Mouse (Mus musculus) C2C12 (cell line): Measurements from ENCODE around the gene Banp.

Experiments used
- CTCF ChIP-seq: IDR thresholded peaks from one replicate; pipeline ENCODE4 v1.5.1; 2011; ENCODE audit not compliant: control insufficient read depth, insufficient read depth, insufficient read length
- USF1 ChIP-seq: IDR thresholded peaks from one replicate; pipeline ENCODE4 v1.6.1; 2011; ENCODE audit warnings: low read depth, mild to moderate bottlenecking, control low read depth, moderate library complexity

GRCm38 (mm10) chr8:121936391-121936790 is 13.2 kb upstream of the Banp start:
- TF ChIP-seq CTCF = no peak
- TF ChIP-seq USF1 = no peak
